Mouse (Mus musculus) erythroblast, embryonic 14.5 days (primary cell): ENCODE measurements around the gene Rnf167.

Experiments used
- GATA1 ChIP-seq: IDR thresholded peaks from 2 replicates; pipeline ENCODE4 v1.6.1; 2012; ENCODE audit warnings: low read length, inconsistent platforms, mixed read lengths
- TAL1 ChIP-seq: IDR thresholded peaks from 3 replicates; pipeline ENCODE4 v1.6.1; 2012; ENCODE audit warnings: low read length, inconsistent platforms, mixed read lengths

DNA sequence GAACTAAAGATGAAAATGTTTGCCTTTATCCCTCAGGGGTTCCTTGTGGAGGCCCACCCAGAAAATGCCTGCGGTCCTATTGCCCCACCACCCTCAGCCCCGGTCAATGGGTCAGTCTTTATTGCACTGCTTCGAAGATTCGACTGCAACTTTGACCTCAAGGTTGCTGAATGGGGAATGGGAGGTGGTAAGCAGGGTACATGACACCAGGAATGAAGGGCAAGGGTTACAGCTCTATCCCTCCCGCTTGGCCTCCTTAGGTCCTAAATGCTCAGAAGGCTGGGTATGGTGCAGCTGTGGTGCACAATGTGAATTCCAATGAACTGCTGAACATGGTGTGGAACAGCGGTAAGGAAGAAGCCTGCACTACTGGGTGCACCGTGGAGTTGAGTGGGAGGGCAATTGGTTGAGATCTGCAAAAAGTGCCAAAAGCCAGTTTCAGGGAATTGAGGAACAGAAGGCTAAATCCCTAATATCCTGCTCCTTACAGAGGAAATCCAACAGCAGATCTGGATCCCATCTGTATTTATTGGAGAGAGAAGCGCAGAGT, 2.2 kb downstream of the Rnf167 start:
- no peak for TF ChIP-seq TAL1
- TF ChIP-seq GATA1, result no peak
